Mouse (Mus musculus) ES-E14 (cell line): Measurements from ENCODE around the gene Isx.

ENCODE experiments used
- CHD2 ChIP-seq: IDR thresholded peaks from 2 replicates; pipeline ENCODE4 v1.6.1; 2014; ENCODE audit warnings: mild to moderate bottlenecking, low read depth, low read length, inconsistent platforms
- ZNF384 ChIP-seq: IDR thresholded peaks from 2 replicates; pipeline ENCODE4 v1.6.1; 2012; ENCODE audit warnings: low read depth, low read length, inconsistent platforms

- no peak for TF ChIP-seq CHD2
- TF ChIP-seq ZNF384: no peak
Measured at GRCm38 (mm10) chr8:74827689-74828088, 45.3 kb upstream of the Isx start.
